Mouse (Mus musculus) liver, adult (tissue): Measurements from ENCODE around the gene Ghsr.

Source experiments
- GATA4 ChIP-seq: IDR thresholded peaks from 2 replicates; pipeline ENCODE4 v1.6.1; 2014; ENCODE audit warnings: mild to moderate bottlenecking, low read length; ENCODE audit not compliant: insufficient replicate concordance

The Ghsr gene

GRCm38 (mm10) chr3:27371276-27371621 lies at the start of gene Ghsr:
Gene Ghsr (plus strand): TSS chr3:27371351.
- no peak for TF ChIP-seq GATA4

- TF ChIP-seq GATA4: no peak
Observed at GRCm38 (mm10) chr3:27322591-27322990, 48.6 kb upstream of the Ghsr start.

DNA sequence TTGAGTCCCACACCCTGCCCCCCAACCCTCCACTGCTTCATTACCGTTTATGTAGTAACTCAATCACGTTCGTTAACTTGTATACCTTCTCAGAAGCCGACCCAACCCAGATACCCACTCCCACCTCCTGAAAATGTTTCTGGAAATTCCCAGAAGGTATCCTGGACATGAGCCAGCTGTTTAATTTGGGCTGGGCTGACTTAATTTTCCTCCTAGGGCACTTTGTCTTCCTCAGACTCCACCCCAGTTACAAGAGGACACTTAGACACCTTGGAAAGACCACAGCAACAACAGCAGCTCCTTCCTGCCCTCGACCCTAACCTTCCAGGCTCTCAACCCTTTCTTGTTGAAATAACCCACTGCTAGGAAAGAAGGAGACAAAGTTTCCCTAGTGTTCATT lies 47.6 kb upstream of the Ghsr start:
- TF ChIP-seq GATA4: no peak

DNA sequence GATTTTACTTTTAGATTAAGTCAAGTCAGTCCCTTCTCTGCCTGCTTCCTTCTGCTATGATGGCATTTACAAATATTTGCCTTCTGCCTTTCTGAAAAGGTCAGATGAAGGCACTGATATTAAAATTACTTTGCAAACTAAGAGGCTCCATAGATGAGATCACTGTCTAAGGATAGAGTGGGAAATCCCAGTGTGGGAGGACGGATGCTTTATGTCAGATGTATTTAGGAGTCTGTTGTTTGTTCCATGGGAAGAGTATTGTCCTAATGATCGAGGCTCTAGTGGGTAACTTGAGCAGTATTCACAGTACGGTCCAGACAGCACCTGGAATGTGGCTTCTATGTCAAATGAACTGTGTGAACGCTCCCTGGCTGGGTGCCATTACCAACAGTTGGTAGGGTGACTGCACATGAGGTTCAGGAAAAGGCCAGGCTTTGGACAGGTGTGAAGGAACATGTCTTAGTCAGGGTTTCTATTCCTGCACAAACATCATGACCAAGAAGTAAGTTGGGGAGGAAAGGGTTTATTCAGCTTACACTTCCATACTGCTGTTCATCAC lies 44.4 kb upstream of the Ghsr start:
- TF ChIP-seq GATA4: no peak

- TF ChIP-seq GATA4: no peak
Observed at GRCm38 (mm10) chr3:27330706-27331105, 40.4 kb upstream of the Ghsr start.

- no peak for TF ChIP-seq GATA4
Observed at GRCm38 (mm10) chr3:27338437-27338836, 32.7 kb upstream of the Ghsr start.

DNA sequence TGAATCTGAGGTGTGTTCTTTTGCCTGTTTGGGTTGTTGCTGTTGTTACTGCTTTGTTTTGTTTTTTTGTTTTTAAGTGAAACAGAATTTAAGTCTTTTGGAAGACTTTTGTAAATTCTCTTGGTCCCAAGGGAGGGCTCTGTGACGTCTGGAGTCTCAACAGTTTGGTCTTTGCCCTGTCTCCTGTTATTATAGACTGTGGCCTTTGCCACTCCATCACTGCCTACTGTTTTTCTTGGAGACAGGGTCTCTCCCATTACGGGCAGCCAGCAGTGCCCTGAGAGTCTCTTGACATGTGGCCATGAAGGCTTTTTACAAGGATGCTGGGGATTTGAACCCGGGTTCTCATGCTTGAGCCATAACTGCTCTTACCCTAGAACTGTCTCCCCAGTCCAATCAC lies 32.3 kb upstream of the Ghsr start:
- TF ChIP-seq GATA4: no peak

DNA sequence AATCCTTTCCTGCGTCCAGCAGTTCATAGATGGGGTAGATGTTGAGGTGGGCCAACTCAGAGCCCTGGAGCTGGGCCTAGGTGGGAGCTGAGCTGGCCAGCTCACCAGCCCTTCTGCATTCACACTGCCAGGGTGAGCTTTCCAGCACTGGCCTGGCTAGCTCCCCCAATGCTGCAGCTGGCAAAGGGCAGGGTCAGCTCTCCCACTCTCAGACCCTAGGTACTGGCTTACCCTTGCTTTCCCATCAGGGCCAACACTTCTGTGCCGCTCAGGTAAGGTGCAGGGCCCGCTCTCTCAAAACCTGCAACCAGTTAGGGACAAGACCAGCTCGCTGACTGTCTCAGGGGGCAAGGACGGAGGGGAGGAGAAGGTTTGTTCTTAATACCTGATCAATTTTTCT lies 30.4 kb upstream of the Ghsr start:
- no peak for TF ChIP-seq GATA4

GRCm38 (mm10) chr3:27342462-27342861 lies 28.7 kb upstream of the Ghsr start:
- TF ChIP-seq GATA4: no peak

- TF ChIP-seq GATA4: no peak
Observed at GRCm38 (mm10) chr3:27345526-27345925, 25.6 kb upstream of the Ghsr start.

DNA sequence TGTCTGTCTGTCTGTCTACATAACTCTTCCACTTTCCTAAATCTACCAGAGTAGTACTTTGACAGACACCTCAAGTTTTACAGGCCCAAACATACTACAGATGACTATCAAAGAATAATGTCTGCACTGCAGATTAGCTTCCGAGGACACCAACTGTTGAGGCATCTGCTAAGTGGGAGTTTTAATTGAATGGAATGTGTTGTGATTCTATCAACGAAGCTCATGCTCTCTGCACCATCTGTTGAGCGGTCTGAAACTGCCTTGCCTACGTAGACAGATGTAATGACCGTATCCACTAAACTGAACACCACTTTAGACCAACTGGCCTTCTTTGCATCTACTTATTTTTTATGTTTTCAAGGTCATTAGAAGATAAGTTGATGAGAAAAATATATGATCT lies 22.7 kb upstream of the Ghsr start:
- TF ChIP-seq GATA4: no peak

GRCm38 (mm10) chr3:27351105-27351504 lies 20.0 kb upstream of the Ghsr start:
- no peak for TF ChIP-seq GATA4

DNA sequence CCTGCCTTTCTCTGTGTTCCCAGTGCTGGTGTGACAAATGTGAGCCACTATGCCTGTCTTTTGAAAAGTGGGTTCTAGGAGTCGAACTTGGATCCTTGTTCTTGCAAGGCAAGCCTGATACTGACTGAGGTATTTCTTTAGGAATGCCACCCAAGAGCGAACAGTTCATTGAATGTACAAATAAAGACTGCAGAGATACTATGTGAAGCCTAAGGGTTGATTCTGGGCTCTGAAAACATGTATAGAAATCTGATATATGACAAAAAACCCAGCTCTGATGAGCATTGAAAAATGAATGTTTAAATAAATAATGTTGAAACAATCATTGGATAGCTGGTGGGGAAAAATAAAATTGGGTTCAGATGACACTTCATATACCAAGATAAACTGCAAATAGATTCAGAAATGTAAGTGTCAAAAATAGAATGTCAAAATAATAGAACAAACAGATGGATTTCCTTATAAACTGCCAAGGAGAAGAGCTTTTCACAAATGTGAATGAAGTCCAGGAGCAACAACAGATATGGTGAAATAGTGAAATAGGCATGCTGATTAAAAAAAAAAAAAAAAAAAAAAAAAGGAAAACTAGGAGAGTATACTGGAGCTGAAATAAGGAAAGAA lies 11.9 kb upstream of the Ghsr start:
- TF ChIP-seq GATA4: no peak

DNA sequence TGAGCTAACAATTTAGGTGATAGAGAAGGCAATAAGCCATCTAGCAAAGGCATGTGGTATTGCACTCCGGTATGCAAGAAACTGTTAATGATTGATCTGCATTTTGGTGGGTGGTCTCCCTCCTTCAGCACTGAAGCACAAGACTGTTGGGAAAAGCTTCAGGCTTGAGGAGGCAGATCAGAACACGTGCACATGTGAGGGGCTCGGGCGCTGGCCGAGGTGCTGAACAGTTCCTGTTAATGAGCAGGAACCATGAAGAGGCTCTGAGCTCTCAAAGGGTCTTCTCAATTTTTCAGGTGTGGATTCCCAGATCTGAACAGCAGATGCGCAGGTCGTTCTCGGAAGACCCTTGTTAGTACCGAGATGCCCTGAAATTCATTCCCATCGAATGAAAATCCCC lies 1.0 kb upstream of the Ghsr start:
- TF ChIP-seq GATA4: no peak

- no peak for TF ChIP-seq GATA4
Observed at GRCm38 (mm10) chr3:27370582-27371275, 422 bp upstream of the Ghsr start.

DNA sequence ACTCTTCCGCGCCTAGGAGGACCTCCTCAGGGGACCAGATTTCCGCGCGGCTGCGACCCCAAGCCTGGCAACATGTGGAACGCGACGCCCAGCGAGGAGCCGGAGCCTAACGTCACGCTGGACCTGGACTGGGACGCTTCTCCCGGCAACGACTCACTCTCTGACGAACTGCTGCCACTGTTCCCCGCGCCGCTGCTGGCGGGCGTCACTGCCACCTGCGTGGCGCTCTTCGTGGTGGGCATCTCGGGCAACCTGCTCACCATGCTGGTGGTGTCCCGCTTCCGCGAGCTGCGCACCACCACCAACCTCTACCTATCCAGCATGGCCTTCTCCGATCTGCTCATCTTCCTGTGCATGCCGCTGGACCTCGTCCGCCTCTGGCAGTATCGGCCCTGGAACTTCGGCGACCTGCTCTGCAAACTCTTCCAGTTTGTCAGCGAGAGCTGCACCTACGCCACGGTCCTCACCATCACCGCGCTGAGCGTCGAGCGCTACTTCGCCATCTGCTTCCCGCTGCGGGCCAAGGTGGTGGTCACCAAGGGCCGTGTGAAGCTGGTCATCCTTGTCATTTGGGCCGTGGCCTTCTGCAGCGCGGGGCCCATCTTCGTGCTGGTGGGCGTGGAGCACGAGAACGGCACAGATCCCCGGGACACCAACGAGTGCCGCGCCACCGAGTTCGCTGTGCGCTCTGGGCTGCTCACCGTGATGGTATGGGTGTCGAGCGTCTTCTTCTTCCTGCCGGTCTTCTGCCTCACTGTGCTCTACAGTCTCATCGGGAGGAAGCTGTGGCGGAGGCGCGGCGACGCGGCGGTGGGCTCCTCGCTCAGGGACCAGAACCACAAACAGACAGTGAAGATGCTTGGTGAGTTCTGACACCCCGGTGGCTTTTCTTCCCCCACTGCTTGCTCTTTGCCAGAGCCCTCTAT lies 837 bp downstream of the Ghsr start:
- no peak for TF ChIP-seq GATA4
